Mouse (Mus musculus): ENCODE measurements around the gene Eif5b. TPM values are rescaled to one million over a fixed set of nuclear protein-coding genes. Genes with fewer than 3 reads are reported as not detected.
A peak's percentile ranks its signal among the peaks of the same experiment; 100 is the strongest.
"Not testable (repeated sequence)": the region's sequence is repeated elsewhere in the genome, so short reads cannot be mapped to it uniquely, and the experiment has no call there.

Eif5b gene
- polyA plus RNA-seq, 1 experiment from 2014 or later = 12.4 TPM

DNA sequence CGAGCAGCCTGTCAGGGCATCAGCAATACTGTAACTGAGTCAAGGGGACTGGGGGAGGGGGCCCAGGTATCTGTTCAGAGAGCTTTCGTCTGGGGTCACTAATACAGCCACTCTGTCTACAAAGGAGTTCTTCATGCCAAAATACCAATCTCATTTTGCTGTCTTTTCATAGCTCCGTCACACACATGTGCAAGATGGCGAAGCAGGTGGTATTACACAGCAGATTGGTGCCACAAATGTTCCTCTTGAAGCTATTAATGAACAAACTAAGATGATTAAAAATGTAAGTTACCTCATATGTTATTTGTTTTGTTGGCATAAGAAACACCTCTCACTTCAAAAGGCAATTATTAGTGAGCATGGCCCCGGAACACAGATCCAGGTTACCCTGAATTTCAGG, 39.6 kb downstream of the Eif5b start:
- no peak overlapping the region for H3K4me3 ChIP-seq (ENCODE audit: low read depth, low read length)
- WGBS (ENCODE audit: insufficient replicate concordance) = 90% methylated on average over 5 of the region's 5 CpGs

DNA sequence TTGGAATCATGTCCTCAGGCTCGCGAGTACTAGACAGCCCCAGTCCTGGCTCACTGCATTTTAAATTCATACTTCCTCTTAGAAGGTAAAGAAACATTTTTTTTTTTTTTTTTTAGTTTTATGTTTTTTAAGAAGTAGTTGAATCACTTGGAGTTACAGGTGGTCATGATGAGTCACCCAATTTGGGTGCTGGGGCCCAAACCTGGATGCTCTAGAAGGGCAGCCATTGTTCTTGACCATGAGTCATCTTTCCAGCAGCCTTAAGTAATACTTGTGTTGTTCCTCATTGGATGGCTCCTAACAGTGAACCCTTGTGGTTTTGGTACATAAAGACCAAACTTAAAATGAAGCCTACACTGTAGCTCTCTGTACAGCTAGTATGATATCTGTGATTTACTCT, 41.1 kb downstream of the Eif5b start:
- no peak for DNase-seq
- H3K9me3 ChIP-seq (ENCODE audit: low read length) = no peaks in the 10 kb centered on the region
- 96% methylated on average over 2 of the region's 2 CpGs for WGBS (ENCODE audit: insufficient replicate concordance)
- no peak overlapping the region for H3K4me2 ChIP-seq (ENCODE audit: low read depth, low read length)
- no peak for ATAC-seq
- H3K4me3 ChIP-seq (ENCODE audit: low read depth, low read length) = no peak overlapping the region
- H3K4me1 ChIP-seq (ENCODE audit: insufficient read depth) = no peaks in the 10 kb centered on the region
- H3K27ac ChIP-seq (ENCODE audit: low read depth) = no peak overlapping the region
- peaks cover 77% of the 10 kb centered on the region for H3K36me3 ChIP-seq (replicated peaks; ENCODE audit: insufficient read depth, low read length)
- no peaks in the 10 kb centered on the region for H3K27me3 ChIP-seq (ENCODE audit: insufficient read depth, low read length)
- TF ChIP-seq EP300 (IDR thresholded peaks at IDR 0.05; ENCODE audit: low read depth) = no peak
- TF ChIP-seq CTCF (IDR thresholded peaks at IDR 0.05; ENCODE audit: low read depth) = no peak
- H3K9ac ChIP-seq (replicated peaks) = no peak overlapping the region

More for the DNA sequence above, 39.6 kb downstream of the Eif5b start:
- no peak overlapping the region for H3K27ac ChIP-seq (ENCODE audit: low read depth)
- ATAC-seq (no peak), DNase-seq (no peak)
- TF ChIP-seq CTCF (IDR thresholded peaks at IDR 0.05; ENCODE audit: low read depth) = no peak
- TF ChIP-seq EP300 (IDR thresholded peaks at IDR 0.05; ENCODE audit: low read depth) = no peak
- no peak overlapping the region for H3K4me2 ChIP-seq (ENCODE audit: low read depth, low read length)
- no peaks in the 10 kb centered on the region for H3K9me3 ChIP-seq (ENCODE audit: low read length)
- H3K27me3 ChIP-seq (ENCODE audit: insufficient read depth, low read length) = no peaks in the 10 kb centered on the region
- no peaks in the 10 kb centered on the region for H3K4me1 ChIP-seq (ENCODE audit: insufficient read depth)
- peaks cover 84% of the 10 kb centered on the region for H3K36me3 ChIP-seq (replicated peaks; ENCODE audit: insufficient read depth, low read length)
- no peak overlapping the region for H3K9ac ChIP-seq (replicated peaks)

DNA sequence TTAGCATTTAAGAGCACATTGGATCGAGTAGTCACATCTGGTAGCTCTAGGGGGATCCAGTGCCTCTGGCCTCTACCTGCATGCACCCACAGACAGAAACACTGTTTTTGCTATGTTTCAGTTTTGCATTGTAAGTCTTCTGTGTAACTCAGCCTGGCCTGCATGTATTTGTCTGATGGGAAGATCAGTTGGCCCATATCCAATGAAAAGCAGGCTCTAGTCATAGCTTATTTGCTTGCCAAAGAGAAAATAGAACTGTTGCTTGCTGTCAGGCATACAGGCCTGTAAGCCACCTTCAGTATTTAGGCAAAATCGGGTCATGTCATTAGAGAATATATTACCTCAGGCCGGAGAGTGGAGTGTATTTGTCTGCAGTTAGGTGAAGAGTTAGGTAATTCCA, 50.3 kb downstream of the Eif5b start:
- Histone ChIP-seq H3K4me2 (ENCODE audit: low read depth, low read length) (no peak overlapping the region), H3K4me1 (ENCODE audit: insufficient read depth) (no peaks in the 10 kb centered on the region), H3K27ac (ENCODE audit: low read depth) (no peak overlapping the region), H3K4me3 (ENCODE audit: low read depth, low read length) (no peak overlapping the region), H3K9me3 (ENCODE audit: low read length) (no peaks in the 10 kb centered on the region), H3K27me3 (ENCODE audit: insufficient read depth, low read length) (no peaks in the 10 kb centered on the region), H3K9ac (replicated peaks) (no peak overlapping the region), H3K36me3 (replicated peaks; ENCODE audit: insufficient read depth, low read length) (peaks cover 85% of the 10 kb centered on the region)
- TF ChIP-seq CTCF (IDR thresholded peaks at IDR 0.05; ENCODE audit: low read depth) = no peak
- TF ChIP-seq EP300 (IDR thresholded peaks at IDR 0.05; ENCODE audit: low read depth) = no peak
- ATAC-seq (peak; percentile 45; the same call in 1 of the 2 replicates), DNase-seq (no peak)
- 83% methylated on average over 3 of the region's 3 CpGs for WGBS (ENCODE audit: insufficient replicate concordance)

DNA sequence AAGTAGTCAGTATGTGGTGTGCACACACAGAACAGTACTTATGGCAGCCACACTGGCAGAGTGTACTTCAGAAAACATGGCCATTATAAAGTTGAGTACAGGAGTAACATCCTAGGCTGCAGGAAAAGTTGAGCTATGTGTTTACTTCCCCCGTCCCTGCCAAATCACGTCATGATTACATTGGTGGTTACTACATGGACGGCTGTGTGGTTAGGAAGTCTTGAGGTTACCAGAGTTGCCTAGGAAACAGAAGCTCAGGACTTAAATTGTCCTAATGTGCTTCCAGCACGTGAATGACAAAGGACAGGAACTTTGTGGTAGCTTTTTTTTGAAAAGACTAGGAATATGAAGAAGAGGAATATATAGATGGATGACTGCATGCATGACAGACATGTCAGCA, 51.8 kb downstream of the Eif5b start:
- no peak for TF ChIP-seq EP300 (IDR thresholded peaks at IDR 0.05; ENCODE audit: low read depth)
- TF ChIP-seq CTCF (IDR thresholded peaks at IDR 0.05; ENCODE audit: low read depth) = no peak
- DNase-seq = no peak
- Histone ChIP-seq H3K9ac (replicated peaks) (no peak overlapping the region), H3K4me1 (ENCODE audit: insufficient read depth) (no peaks in the 10 kb centered on the region), H3K4me3 (ENCODE audit: low read depth, low read length) (no peak overlapping the region), H3K27me3 (ENCODE audit: insufficient read depth, low read length) (no peaks in the 10 kb centered on the region), H3K9me3 (ENCODE audit: low read length) (no peaks in the 10 kb centered on the region), H3K27ac (ENCODE audit: low read depth) (no peak overlapping the region), H3K4me2 (ENCODE audit: low read depth, low read length) (no peak overlapping the region), H3K36me3 (replicated peaks; ENCODE audit: insufficient read depth, low read length) (peaks cover 88% of the 10 kb centered on the region)
- no peak for ATAC-seq
- 28% methylated on average over 4 of the region's 4 CpGs for WGBS (ENCODE audit: insufficient replicate concordance)

DNA sequence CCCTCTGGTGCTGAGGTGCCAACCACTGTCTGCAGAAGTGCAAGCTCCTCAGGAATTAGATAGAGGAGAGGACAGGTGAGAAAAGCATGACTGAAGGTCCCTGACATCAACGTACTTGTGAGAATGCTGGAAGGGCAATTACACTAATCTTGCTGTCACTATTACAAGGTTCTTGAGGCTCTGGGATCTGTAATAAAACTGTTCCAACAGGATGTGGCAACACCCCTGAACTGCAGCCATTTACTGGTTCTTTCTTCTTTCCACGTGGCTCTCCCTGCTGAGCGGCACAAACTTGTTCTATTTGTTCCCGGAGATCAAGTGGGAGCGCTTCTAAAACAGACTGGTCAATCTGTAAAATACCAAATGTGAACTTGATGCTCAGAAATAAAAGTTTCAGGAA, 57.4 kb downstream of the Eif5b start:
- H3K4me3 ChIP-seq (ENCODE audit: low read depth, low read length) = no peak overlapping the region
- H3K36me3 ChIP-seq (replicated peaks; ENCODE audit: insufficient read depth, low read length) = peaks cover 78% of the 10 kb centered on the region
- no peak overlapping the region for H3K27ac ChIP-seq (ENCODE audit: low read depth)
- WGBS (ENCODE audit: insufficient replicate concordance) = 93% methylated on average over 5 of the region's 5 CpGs
- H3K4me2 ChIP-seq (ENCODE audit: low read depth, low read length) = no peak overlapping the region
- H3K9ac ChIP-seq (replicated peaks) = no peak overlapping the region
- no peak for DNase-seq
- ATAC-seq = no peak
- no peak for TF ChIP-seq CTCF (IDR thresholded peaks at IDR 0.05; ENCODE audit: low read depth)
- no peak for TF ChIP-seq EP300 (IDR thresholded peaks at IDR 0.05; ENCODE audit: low read depth)
- no peaks in the 10 kb centered on the region for H3K4me1 ChIP-seq (ENCODE audit: insufficient read depth)
- no peaks in the 10 kb centered on the region for H3K27me3 ChIP-seq (ENCODE audit: insufficient read depth, low read length)
- H3K9me3 ChIP-seq (ENCODE audit: low read length) = no peaks in the 10 kb centered on the region

DNA sequence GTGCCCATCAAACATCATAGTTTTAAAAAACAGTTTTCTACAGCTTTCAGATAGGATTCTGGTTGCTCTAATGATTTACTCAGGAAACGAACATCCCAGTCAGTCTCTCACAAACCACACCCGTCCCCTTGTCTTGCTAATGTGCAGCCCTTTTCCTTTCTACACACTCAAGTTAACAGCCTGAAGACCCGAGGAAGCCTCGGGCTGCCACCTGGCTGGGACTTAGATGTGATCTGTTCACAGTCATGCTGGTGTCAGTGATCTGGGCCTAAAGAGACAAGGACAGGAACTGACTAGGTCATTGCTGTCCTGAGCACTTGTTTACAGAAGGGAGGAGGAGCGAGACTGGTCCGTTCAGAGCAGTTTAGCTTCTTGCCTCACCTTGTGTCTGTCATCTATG, 60.6 kb downstream of the Eif5b start:
- Histone ChIP-seq H3K9me3 (ENCODE audit: low read length) (no peaks in the 10 kb centered on the region), H3K4me3 (ENCODE audit: low read depth, low read length) (no peak overlapping the region), H3K27ac (ENCODE audit: low read depth) (peak overlapping the region; percentile 30; the same call in 1 of the 2 replicates), H3K9ac (replicated peaks) (no peak overlapping the region), H3K4me2 (ENCODE audit: low read depth, low read length) (no peak overlapping the region), H3K36me3 (replicated peaks; ENCODE audit: insufficient read depth, low read length) (peaks cover 59% of the 10 kb centered on the region), H3K4me1 (ENCODE audit: insufficient read depth) (no peaks in the 10 kb centered on the region), H3K27me3 (ENCODE audit: insufficient read depth, low read length) (no peaks in the 10 kb centered on the region)
- TF ChIP-seq CTCF (IDR thresholded peaks at IDR 0.05; ENCODE audit: low read depth) (no peak), EP300 (IDR thresholded peaks at IDR 0.05; ENCODE audit: low read depth) (no peak)
- ATAC-seq (peak; percentile 74), DNase-seq (no peak)
- WGBS (ENCODE audit: insufficient replicate concordance) = 71% methylated on average over 6 of the region's 6 CpGs

DNA sequence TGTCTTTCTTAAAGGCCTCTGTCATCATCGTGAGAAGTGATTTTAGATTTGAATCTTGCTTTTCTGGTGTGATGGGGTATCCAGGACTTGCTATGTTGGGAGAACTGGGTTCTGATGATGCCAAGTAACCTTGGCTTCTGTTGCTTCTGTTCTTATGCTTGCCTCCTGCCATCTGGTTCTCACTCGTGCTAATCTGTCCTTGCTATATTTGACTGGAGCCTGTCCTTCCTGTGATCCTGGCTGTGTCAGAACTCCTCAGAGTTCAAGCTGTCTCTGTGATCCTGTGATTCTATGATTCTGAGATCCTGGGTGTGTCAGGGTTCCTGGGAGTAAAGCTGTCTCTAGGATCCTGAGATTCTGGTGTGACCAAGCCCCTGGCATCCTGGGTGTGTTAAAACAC, 64.3 kb downstream of the Eif5b start:
- H3K9ac ChIP-seq (replicated peaks); H3K4me2 ChIP-seq (ENCODE audit: low read depth, low read length); H3K4me3 ChIP-seq (ENCODE audit: low read depth, low read length); H3K9me3 ChIP-seq (ENCODE audit: low read length); H3K27ac ChIP-seq (ENCODE audit: low read depth); H3K27me3 ChIP-seq (ENCODE audit: insufficient read depth, low read length); DNase-seq; H3K4me1 ChIP-seq (ENCODE audit: insufficient read depth); ATAC-seq: not testable (repeated sequence)
- 90% methylated on average over 2 of the region's 2 CpGs for WGBS (ENCODE audit: insufficient replicate concordance)
- peaks cover 52% of the 10 kb centered on the region for H3K36me3 ChIP-seq (replicated peaks; ENCODE audit: insufficient read depth, low read length)

Data from liver, postnatal 0 days (tissue).